Mouse (Mus musculus) CD4-positive, CD25-positive, alpha-beta regulatory T cell, adult 2 months (primary cell): ENCODE results near the gene Rilpl1.
"Not testable (repeated sequence)": the region's sequence is repeated elsewhere in the genome, so short reads cannot be mapped to it uniquely, and the experiment has no call there.

Experiments used
- DNase-seq: peaks from one replicate; pipeline ENCODE4 v3.0.0-alpha.2; 2012; ENCODE audit warnings: low read depth, low spot score

Rilpl1 gene

GRCm38 (mm10) chr5:124529697-124530096 is 1.5 kb downstream of the Rilpl1 start:
- DNase-seq = no peak

GRCm38 (mm10) chr5:124529191-124529651 is 2.0 kb downstream of the Rilpl1 start:
- DNase-seq = no peak

DNA sequence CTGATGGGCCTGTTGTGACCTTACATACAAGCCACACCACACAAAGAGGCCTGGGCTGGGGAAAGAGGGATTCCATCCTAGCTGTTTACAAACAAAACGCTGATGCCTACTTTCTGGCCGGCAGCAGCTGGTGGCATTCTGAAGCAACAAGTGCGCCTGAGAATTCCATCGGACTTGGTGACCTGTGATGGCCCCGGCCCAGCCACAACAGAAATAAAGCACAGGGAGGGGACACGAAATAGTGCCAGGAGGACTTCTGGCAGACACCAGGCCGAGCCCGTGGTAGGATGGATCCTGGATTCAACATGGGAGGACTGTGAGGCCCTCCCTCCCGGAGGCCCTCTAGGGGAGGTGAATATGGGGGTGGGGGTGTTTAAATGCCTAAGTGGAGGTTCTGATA is 2.4 kb downstream of the Rilpl1 start:
- no peak for DNase-seq

DNA sequence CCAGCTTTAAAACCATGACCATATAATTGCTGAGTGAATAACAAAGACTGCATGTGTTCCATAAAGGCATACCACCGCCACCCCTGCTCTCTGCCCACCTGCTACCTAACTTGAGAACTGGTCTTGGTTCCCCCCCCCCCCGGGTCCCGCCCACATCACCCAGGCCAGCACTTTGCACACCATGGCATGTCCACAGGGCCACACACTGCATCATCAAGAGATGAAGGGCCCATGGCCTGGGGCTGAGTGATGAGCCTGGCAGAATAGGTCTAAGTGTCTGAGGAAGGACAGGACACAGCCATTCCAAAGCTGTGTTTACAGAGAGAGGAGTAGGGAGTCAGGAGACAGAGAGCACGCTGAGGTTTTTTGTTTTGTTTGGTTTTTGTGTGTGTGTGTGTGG is 2.8 kb downstream of the Rilpl1 start:
- no peak for DNase-seq

- DNase-seq = no peak
Measured at GRCm38 (mm10) chr5:124524943-124525342, 6.2 kb downstream of the Rilpl1 start.

- peak; percentile 45 for DNase-seq
Measured at GRCm38 (mm10) chr5:124523032-124523431, 8.2 kb downstream of the Rilpl1 start.

DNA sequence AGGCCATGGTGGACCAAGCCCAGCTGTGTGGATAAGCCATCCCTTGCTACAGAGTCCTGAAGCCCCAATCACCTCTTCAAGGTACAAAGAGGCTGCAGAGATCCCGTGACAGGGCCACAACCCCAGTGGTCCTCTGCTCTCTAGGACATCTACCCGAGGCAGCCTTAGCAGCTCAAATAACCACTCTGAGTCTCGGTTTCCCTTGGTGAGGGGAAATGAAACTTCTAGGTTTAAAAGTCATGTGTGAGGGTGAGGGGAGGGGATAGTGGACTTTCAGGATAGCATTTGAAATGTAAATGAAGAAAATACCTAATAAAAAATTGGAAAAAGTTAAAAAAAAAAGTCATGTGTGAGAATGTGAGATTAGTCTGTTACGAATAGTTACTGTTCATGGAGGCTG is 9.6 kb downstream of the Rilpl1 start:
- no peak for DNase-seq

DNA sequence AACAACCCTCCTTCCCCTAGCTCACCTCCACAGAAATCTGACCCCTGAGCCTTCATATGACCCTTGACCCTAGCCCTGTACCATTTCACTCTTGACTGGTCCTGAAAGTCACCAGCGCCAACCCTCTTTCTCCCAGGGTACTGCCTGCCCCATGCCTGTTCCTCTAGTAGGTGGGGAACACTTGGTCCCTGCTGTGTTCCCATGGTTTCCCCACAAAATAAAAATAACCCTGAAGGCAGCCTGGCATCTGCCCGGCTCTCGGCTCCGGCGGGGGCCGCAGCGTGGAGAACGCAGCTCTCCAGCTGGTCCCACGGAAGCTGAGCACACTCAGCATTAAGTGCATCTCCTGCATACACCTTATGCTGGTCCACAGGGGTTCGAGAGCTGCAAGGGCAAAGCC is 12.5 kb downstream of the Rilpl1 start:
- DNase-seq = no peak

GRCm38 (mm10) chr5:124515789-124516188 is 15.4 kb downstream of the Rilpl1 start:
- DNase-seq = no peak

DNA sequence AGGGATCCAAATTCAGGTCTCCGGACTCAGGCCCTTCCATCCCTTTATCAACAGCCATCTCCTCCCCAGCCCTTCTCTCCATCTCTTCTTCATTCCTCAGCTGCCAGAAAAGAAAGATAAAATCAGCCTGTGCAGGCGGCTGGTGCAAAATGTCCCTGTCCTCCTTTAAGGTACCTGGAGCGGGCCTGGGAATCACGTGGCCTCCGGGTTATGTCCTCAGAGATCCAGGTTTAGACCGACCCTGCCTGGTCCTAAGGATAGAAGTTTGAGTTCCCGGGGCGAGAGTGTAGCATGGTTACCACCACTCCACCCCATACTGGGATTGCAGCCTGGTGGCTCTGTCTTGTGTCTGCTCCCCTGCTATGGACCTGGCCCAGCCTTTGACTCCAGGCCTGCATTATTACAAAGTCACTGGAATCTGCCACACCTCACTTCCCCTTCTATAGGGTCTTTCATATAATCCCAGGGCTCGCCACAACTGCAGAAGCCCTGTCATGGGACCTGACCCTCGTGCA is 20.6 kb downstream of the Rilpl1 start:
- no peak for DNase-seq

DNA sequence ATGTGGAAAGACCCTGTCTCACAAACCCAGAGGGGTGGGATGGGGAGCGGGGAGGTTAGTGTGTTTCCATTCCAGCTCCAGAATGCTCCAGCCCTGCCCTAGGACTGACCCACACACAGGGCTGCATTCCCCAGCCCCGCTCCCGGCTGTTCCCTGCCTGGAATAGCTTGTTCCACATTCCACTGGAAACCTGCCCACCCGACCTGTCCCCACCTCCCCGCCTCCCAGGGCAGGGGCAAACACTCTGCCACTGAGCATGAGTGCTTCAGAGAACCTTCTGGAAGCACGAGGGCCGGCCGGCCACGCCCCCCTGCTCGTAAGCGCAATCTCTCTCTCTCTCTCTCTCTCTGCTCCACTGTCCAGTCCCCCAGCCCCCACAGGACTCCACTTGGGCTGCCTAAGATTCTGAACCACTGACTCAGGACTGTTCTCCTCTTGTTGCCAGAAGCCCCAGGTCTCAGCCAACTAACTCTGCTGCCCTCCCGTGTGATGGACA is 21.4 kb downstream of the Rilpl1 start:
- DNase-seq = no peak

- no peak for DNase-seq
Measured at GRCm38 (mm10) chr5:124509200-124509599, 22.0 kb downstream of the Rilpl1 start.

DNA sequence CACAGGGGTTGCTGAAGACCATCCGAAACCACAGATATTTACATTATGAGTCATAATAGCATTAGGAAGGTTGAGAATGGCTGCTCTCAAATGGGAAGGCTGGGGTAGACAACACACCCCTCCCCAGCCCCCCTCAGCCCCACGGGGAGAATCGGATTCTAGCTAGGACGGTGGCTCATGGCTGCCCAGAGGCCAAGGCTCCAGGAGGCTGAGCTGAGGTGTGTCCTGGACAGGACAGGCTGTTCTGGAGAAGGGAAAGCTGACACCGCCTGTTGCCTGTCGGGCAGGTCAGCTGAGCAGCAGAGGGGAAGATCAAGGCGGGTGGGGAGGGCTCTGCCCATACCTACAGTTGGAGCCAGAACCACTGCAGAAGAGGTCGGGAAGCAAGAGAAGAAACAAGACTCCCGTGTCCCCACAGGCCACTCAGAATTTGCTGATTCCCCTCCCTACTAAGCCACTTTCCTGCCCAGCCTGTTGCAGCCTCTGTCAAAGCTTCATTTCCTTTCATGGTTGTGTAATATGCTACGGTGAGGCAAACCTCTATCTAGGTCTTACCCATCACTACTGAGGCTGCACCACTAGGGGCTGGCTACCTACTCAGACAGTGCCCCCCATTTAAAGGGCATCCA is 24.3 kb downstream of the Rilpl1 start:
- no peak for DNase-seq

DNA sequence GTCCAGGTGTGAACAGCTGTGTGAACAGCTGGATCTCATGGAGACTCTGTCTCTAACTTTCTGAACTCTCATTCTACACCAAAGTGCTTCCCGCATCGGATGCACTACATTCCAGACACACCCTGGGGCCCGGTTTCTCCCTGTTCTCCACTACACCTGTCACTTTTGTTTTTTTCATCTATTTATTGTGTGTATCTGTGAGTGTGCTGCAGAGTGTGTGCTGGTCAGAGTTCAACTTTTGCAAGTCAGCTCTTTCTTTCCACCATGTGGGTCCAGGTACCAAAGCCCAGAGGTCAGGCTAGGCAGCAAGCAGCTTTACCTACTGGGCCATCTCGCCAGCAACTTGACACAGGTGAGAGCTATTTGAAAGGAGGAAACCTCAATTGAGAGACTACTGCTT is 26.0 kb downstream of the Rilpl1 start:
- DNase-seq = no peak

- no peak for DNase-seq
Measured at GRCm38 (mm10) chr5:124503742-124504141, 27.4 kb downstream of the Rilpl1 start.

DNA sequence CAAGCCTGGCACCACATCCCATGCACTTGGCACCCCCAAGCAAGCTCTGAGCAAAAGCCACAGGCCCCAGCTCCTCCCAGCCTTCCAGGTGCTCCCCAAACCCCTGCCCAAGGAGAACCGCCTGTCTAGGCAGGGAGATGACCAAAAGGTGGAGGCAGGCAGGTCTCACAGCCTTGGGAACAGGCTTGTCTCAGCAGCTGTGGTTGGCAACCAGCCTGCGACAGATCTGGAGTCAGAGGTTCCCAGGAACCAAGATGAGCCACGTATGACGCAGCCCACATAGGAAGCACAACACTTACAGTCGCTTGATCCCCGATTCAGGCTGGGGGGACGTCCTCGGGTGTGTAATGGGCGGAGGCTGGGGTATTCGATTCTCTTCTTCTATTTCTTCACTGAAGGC is 29.6 kb downstream of the Rilpl1 start:
- DNase-seq = no peak

- no peak for DNase-seq
Measured at GRCm38 (mm10) chr5:124500573-124500972, 30.6 kb downstream of the Rilpl1 start.

DNA sequence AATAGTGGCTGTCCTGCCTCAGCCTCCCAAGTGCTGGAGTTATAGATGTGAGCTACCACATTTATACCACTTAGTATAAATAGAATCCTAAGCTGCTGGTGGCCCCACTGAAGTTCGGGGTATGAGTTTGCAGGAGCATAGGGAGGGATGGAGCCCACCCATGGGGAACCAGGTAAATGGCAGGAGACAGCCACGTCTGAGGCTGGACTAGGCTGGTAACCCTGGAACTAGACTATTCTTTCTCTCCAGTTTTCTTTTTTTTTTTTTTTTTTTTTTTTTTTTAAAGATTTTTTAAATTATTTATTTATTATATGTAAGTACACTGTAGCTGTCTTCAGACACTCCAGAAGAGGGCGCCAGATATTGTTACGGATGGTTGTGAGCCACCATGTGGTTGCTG is 31.2 kb downstream of the Rilpl1 start:
- not testable (repeated sequence) for DNase-seq

- DNase-seq = no peak
Measured at GRCm38 (mm10) chr5:124499001-124499400, 32.2 kb downstream of the Rilpl1 start.

DNA sequence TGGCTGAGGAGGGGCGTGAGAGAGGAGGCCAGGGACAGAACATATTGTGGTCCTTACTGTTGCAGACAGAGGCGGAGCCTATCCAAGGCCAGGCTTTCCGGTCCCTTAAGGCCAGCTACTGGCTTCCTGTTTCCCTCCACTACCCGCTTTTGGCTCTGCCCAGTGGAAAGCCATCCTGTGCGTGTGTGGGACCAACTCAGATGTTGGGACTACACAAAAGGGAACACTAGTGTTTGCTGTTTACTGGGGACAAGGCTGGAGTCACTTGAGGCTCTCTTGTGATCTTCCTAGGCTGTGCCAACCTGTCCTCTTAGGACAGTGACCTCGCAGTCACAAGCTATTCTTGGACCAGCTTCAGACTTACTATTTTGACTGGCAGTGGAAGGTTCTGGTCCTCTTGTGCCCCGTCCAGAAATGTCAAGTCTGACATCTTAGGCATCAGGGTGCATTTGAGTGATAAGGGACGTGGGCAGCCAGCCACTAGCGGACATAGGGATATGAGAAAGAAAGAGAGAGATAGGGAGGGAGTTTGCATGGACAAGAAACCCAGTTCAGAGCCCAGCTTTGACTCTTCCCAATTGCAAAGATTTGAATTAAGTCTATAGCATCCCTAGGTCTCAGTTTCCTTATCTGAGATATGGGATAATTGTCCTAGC is 32.8 kb downstream of the Rilpl1 start:
- no peak for DNase-seq

GRCm38 (mm10) chr5:124496614-124497514 is 34.3 kb downstream of the Rilpl1 start:
- DNase-seq = peak; percentile 87

GRCm38 (mm10) chr5:124495547-124495946 is 35.6 kb downstream of the Rilpl1 start:
- no peak for DNase-seq
